ENCODE assay signal across 25 mouse cellular contexts in the genomic region with DNA sequence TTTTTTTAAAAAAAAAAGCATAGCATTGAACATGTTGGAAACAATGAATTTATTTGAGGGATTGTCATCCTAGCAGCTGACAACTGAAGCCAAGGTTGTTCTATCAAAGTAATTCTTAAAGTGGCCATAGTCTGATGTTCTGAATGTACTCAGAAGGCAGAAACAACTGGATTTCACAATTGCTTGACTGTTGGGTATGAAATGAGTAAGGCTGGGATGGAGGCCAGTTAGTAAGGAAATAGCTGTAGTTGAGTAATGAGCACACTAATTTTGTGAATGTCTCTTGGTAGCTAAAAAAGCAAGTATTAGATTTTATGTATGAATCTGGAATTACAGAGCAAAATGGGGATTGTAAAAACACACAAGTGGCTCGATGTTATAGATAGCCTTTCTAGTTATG. TPM values are rescaled to one million over a fixed set of nuclear protein-coding genes. Genes with fewer than 3 reads are reported as not detected.
A peak's percentile ranks its signal among the peaks of the same experiment; 100 is the strongest.
DNase-seq lines count a peak whose midpoint lies in the region; ATAC-seq lines count a peak whose summit lies in the region.
"Had no signal": no experiment of that assay in that cellular context is flagged by ENCODE, and none has a peak within 500 bp of the region (broad histone marks: within the 10 kb centered on the region; RNA-seq: fewer than 3 reads in every experiment).

No protein-coding gene starts in this region.

- H3K9me3 ChIP-seq in hindbrain, embryonic 12.5 days (replicated peaks) = no peaks in the 10 kb centered on the region
- H3K9me3 ChIP-seq: embryonic facial prominence, embryonic 13.5 days; forebrain, embryonic 13.5 days; heart, embryonic 13.5 days had no signal

- ATAC-seq in hindbrain, embryonic 12.5 days (ENCODE audit: low FRiP score) = no peak
- ATAC-seq: activated CD4-positive, CD25-positive, alpha-beta regulatory T cell, adult 4 months; forebrain, embryonic 13.5 days; forebrain, postnatal 0 days; hindbrain, embryonic 16.5 days; Patski had no signal

- 90% methylated on average over 1 of the region's 1 CpGs for WGBS in hindbrain, embryonic 12.5 days

- H3K27ac ChIP-seq in hindbrain, embryonic 12.5 days = no peak overlapping the region
- H3K27ac ChIP-seq: embryonic facial prominence, embryonic 13.5 days; forebrain, embryonic 13.5 days; heart, embryonic 13.5 days had no signal

- no peak overlapping the region for H3K4me2 ChIP-seq in hindbrain, embryonic 12.5 days (replicated peaks)
- H3K4me2 ChIP-seq: embryonic facial prominence, embryonic 13.5 days; forebrain, embryonic 13.5 days; heart, embryonic 13.5 days had no signal

- H3K36me3 ChIP-seq in hindbrain, embryonic 12.5 days = no peaks in the 10 kb centered on the region
- H3K36me3 ChIP-seq: embryonic facial prominence, embryonic 13.5 days; heart, embryonic 13.5 days had no signal

- no peak overlapping the region for H3K9ac ChIP-seq in hindbrain, embryonic 12.5 days
- H3K9ac ChIP-seq: embryonic facial prominence, embryonic 13.5 days; forebrain, embryonic 13.5 days; forebrain, postnatal 0 days; heart, embryonic 13.5 days had no signal

- peak; percentile 6 for DNase-seq in heart, adult 11 months
- DNase-seq in heart, adult 8-10 months (ENCODE audit: low spot score) = no peak
- DNase-seq in 416B (ENCODE audit: low read depth) = peak; percentile 4
- DNase-seq in adipocyte (ENCODE audit: low spot score) = peak; percentile 83
- DNase-seq in right cerebral cortex, postnatal 36 days (ENCODE audit: low spot score in 2 of 2) = no peak
- DNase-seq: cerebellum, adult 18-20 months; cerebellum, adult 9-11 months; cerebellum, postnatal 36 days; forebrain, postnatal 0 days; gastrocnemius, postnatal 14 days; heart, postnatal 36 days; kidney, adult 18-20 months had no signal

- H3K4me1 ChIP-seq in hindbrain, embryonic 12.5 days = no peaks in the 10 kb centered on the region
- H3K4me1 ChIP-seq: embryonic facial prominence, embryonic 13.5 days; forebrain, embryonic 13.5 days; heart, embryonic 13.5 days had no signal

- no peak overlapping the region for H3K4me3 ChIP-seq in hindbrain, embryonic 12.5 days
- H3K4me3 ChIP-seq: embryonic facial prominence, embryonic 13.5 days; forebrain, embryonic 13.5 days; heart, embryonic 13.5 days had no signal

- H3K27me3 ChIP-seq in hindbrain, embryonic 12.5 days = no peaks in the 10 kb centered on the region
- H3K27me3 ChIP-seq: embryonic facial prominence, embryonic 13.5 days; forebrain, embryonic 13.5 days; heart, embryonic 13.5 days had no signal

RNA-seq across cellular contexts. Expression of gene Gimd1, which starts 41.5 kb away (rescaled TPM):
- total RNA-seq in heart, adult 8-10 months (2022) = not detected
- not detected in 2 replicates for polyA plus RNA-seq in hindbrain, embryonic 12.5 days (2016; fragmentation: Nextera tagmentation; extraction: Ambion mirVana)
- total RNA-seq: forebrain, postnatal 0 days; gastrocnemius, adult 18-20 months; gastrocnemius, postnatal 14 days; heart, postnatal 36 days; MEL had no signal
- polyA plus RNA-seq: activated CD4-positive, CD25-positive, alpha-beta regulatory T cell, adult 4 months; C2C12; embryonic facial prominence, embryonic 13.5 days; forebrain, embryonic 13.5 days; forebrain, postnatal 0 days; gonadal fat pad, adult 2 months; heart, embryonic 13.5 days; heart, postnatal 0 days; hindbrain, embryonic 11.5 days; hindbrain, embryonic 16.5 days; Patski had no signal

Comparison
In these comparisons a context has a peak if more than half of its experiments do, and no peak if none do; other contexts are left out.
1. DNase-seq: peak in heart, adult 11 months (single experiment), 416B (single experiment) and adipocyte (single experiment); none in heart, adult 8-10 months (single experiment) and right cerebral cortex, postnatal 36 days (0 of 2).